Mouse (Mus musculus) liver, postnatal 0 days (tissue): ENCODE measurements around the gene Gli2. TPM values are rescaled to one million over a fixed set of nuclear protein-coding genes. Genes with fewer than 3 reads are reported as not detected.

Experiments used
- ATAC-seq: fragments of 200-750 bp; cut with Nextera tagmentation; 2 replicates; pipeline ENCODE4 v1.8.0; 2017; ENCODE audit warnings: mild to moderate bottlenecking, moderate library complexity
- DNase-seq: peaks from one replicate; pipeline ENCODE4 v3.0.0-alpha.2; 2016
- H3K27ac ChIP-seq: fragments of 300-500 bp; sonication (generic); 2 replicates; pipeline ENCODE4 v1.5.1; 2014; ENCODE audit warnings: antibody characterized with exemption, moderate library complexity, mild to moderate bottlenecking, low read depth
- H3K27me3 ChIP-seq: fragments of 300-500 bp; sonication (generic); 2 replicates; pipeline ENCODE4 v1.6.1; 2014; ENCODE audit warnings: low read length, control low read depth, mixed read lengths; ENCODE audit not compliant: insufficient read depth
- H3K36me3 ChIP-seq: fragments of 300-500 bp; sonication (generic); replicated peaks from 2 replicates; pipeline ENCODE4 v1.6.1; 2014; ENCODE audit warnings: mild to moderate bottlenecking, control low read depth, low read length, moderate library complexity, mixed read lengths; ENCODE audit not compliant: insufficient read depth
- H3K4me1 ChIP-seq: fragments of 300-500 bp; sonication (generic); 2 replicates; pipeline ENCODE4 v1.6.1; 2014; ENCODE audit warnings: antibody characterized with exemption, mild to moderate bottlenecking, control low read depth; ENCODE audit not compliant: insufficient read depth
- H3K4me2 ChIP-seq: fragments of 300-500 bp; sonication (generic); 2 replicates; pipeline ENCODE4 v1.6.1; 2014; ENCODE audit warnings: low read depth, mild to moderate bottlenecking, low read length, moderate library complexity, mixed read lengths
- H3K4me3 ChIP-seq: fragments of 300-500 bp; sonication (generic); 2 replicates; pipeline ENCODE4 v1.5.1; 2014; ENCODE audit warnings: low read depth, low read length
- H3K9ac ChIP-seq: fragments of 300-500 bp; sonication (generic); replicated peaks from 2 replicates; pipeline ENCODE4 v1.6.1; 2014; ENCODE audit warnings: mild to moderate bottlenecking, moderate library complexity
- H3K9me3 ChIP-seq: fragments of 300-500 bp; sonication (generic); 2 replicates; pipeline ENCODE4 v1.6.1; 2016; ENCODE audit warnings: mild to moderate bottlenecking, control low read depth, low read length, mixed read lengths
- CTCF ChIP-seq: sonication (generic); IDR thresholded peaks from 2 replicates; pipeline ENCODE4 v1.5.1; 2016; ENCODE audit warnings: antibody characterized with exemption, low read depth
- EP300 ChIP-seq: IDR thresholded peaks from 2 replicates; pipeline ENCODE4 v1.6.1; 2016; ENCODE audit warnings: antibody characterized with exemption, low read depth, mild to moderate bottlenecking
- WGBS: fragments of 180-500 bp; shearing (Covaris S2); extraction: QIAGEN DNeasy Blood & Tissue Kit; methylation state at CpG from one replicate; pipeline ENCODE4 v1.1.7; 2014; ENCODE audit not compliant: insufficient replicate concordance; 5-methylcytosine and 5-hydroxymethylcytosine counted together
- polyA plus RNA-seq: library from polyadenylated mRNA; unstranded; fragments of >200 nt; fragmentation: Nextera tagmentation; extraction: Ambion mirVana; gene quantifications from 2 replicates; pipeline ENCODE4 v1.2.1, GENCODE M21; 2015

Gli2 gene
- polyA plus RNA-seq, 1 experiment from 2014 or later, result 0.27 TPM

GRCm38 (mm10) chr1:118980636-118981035 is 72.8 kb downstream of the Gli2 start:
- H3K27ac ChIP-seq, result no peak overlapping the region

GRCm38 (mm10) chr1:118976596-118976995 is 76.8 kb downstream of the Gli2 start:
- no peak overlapping the region for H3K9ac ChIP-seq
- no peaks in the 10 kb centered on the region for H3K36me3 ChIP-seq
- no peak for TF ChIP-seq EP300
- no peak for TF ChIP-seq CTCF
- no peaks in the 10 kb centered on the region for H3K9me3 ChIP-seq
- H3K4me2 ChIP-seq, result no peak overlapping the region
- H3K27me3 ChIP-seq, result no peaks in the 10 kb centered on the region
- H3K4me3 ChIP-seq, result no peak overlapping the region
- 64% methylated on average over 9 of the region's 9 CpGs for WGBS
- peak; percentile 25 for DNase-seq
- H3K4me1 ChIP-seq, result no peaks in the 10 kb centered on the region
- no peak overlapping the region for H3K27ac ChIP-seq
- no peak for ATAC-seq

More at GRCm38 (mm10) chr1:118980636-118981035, 72.8 kb downstream of the Gli2 start:
- H3K27me3 ChIP-seq, result no peaks in the 10 kb centered on the region
- no peak overlapping the region for H3K4me3 ChIP-seq
- H3K9ac ChIP-seq, result no peak overlapping the region
- no peaks in the 10 kb centered on the region for H3K36me3 ChIP-seq
- H3K4me1 ChIP-seq, result no peaks in the 10 kb centered on the region
- no peak overlapping the region for H3K4me2 ChIP-seq
- H3K9me3 ChIP-seq, result no peaks in the 10 kb centered on the region
- DNase-seq (no peak), ATAC-seq (no peak)
- TF ChIP-seq EP300 (no peak), CTCF (no peak)
- WGBS, result 52% methylated on average over 7 of the region's 7 CpGs

GRCm38 (mm10) chr1:118975376-118975775 is 78.0 kb downstream of the Gli2 start:
- no peaks in the 10 kb centered on the region for H3K9me3 ChIP-seq
- H3K4me3 ChIP-seq, result no peak overlapping the region
- no peaks in the 10 kb centered on the region for H3K27me3 ChIP-seq
- DNase-seq (no peak), ATAC-seq (no peak)
- H3K27ac ChIP-seq, result no peak overlapping the region
- H3K36me3 ChIP-seq, result no peaks in the 10 kb centered on the region
- TF ChIP-seq EP300 (no peak), CTCF (no peak)
- H3K9ac ChIP-seq, result no peak overlapping the region
- no peak overlapping the region for H3K4me2 ChIP-seq
- WGBS, result 73% methylated on average over 3 of the region's 3 CpGs
- no peaks in the 10 kb centered on the region for H3K4me1 ChIP-seq

GRCm38 (mm10) chr1:118970068-118970467 is 83.4 kb downstream of the Gli2 start:
- H3K9me3 ChIP-seq, result no peaks in the 10 kb centered on the region; the same call in 1 of the 2 replicates
- WGBS, result 79% methylated on average over 3 of the region's 3 CpGs
- no peak for ATAC-seq
- no peak overlapping the region for H3K4me2 ChIP-seq
- H3K27ac ChIP-seq, result no peak overlapping the region
- peaks cover 3% of the 10 kb centered on the region; the same call in 1 of the 2 replicates for H3K4me1 ChIP-seq
- TF ChIP-seq CTCF, result no peak
- TF ChIP-seq EP300, result no peak
- H3K9ac ChIP-seq, result no peak overlapping the region
- no peak for DNase-seq
- H3K27me3 ChIP-seq, result no peaks in the 10 kb centered on the region
- H3K36me3 ChIP-seq, result no peaks in the 10 kb centered on the region
- H3K4me3 ChIP-seq, result no peak overlapping the region

- no peak overlapping the region for H3K27ac ChIP-seq
Measured at GRCm38 (mm10) chr1:118969409-118969808, 84.0 kb downstream of the Gli2 start.

GRCm38 (mm10) chr1:118968661-118969179 is 84.7 kb downstream of the Gli2 start:
- H3K9me3 ChIP-seq, result no peaks in the 10 kb centered on the region; the same call in 1 of the 2 replicates
- WGBS, result 48% methylated on average over 5 of the region's 5 CpGs
- H3K4me2 ChIP-seq, result no peak overlapping the region
- H3K27ac ChIP-seq, result no peak overlapping the region
- no peak for ATAC-seq
- H3K4me3 ChIP-seq, result no peak overlapping the region
- no peaks in the 10 kb centered on the region for H3K27me3 ChIP-seq
- no peak overlapping the region for H3K9ac ChIP-seq
- TF ChIP-seq CTCF (no peak), EP300 (no peak)
- H3K36me3 ChIP-seq, result no peaks in the 10 kb centered on the region
- no peak for DNase-seq
- H3K4me1 ChIP-seq, result peaks cover 3% of the 10 kb centered on the region; the same call in 1 of the 2 replicates

More at GRCm38 (mm10) chr1:118969409-118969808, 84.0 kb downstream of the Gli2 start:
- H3K9ac ChIP-seq, result no peak overlapping the region
- no peak for ATAC-seq
- H3K4me3 ChIP-seq, result no peak overlapping the region
- DNase-seq, result no peak
- H3K9me3 ChIP-seq, result no peaks in the 10 kb centered on the region; the same call in 1 of the 2 replicates
- TF ChIP-seq CTCF (no peak), EP300 (no peak)
- no peaks in the 10 kb centered on the region for H3K36me3 ChIP-seq
- no peaks in the 10 kb centered on the region for H3K27me3 ChIP-seq
- WGBS, result 69% methylated on average over 11 of the region's 11 CpGs
- no peak overlapping the region for H3K4me2 ChIP-seq
- H3K4me1 ChIP-seq, result peaks cover 3% of the 10 kb centered on the region; the same call in 1 of the 2 replicates
